17 mouse cellular contexts compared by ENCODE assay signal in the genomic region with DNA sequence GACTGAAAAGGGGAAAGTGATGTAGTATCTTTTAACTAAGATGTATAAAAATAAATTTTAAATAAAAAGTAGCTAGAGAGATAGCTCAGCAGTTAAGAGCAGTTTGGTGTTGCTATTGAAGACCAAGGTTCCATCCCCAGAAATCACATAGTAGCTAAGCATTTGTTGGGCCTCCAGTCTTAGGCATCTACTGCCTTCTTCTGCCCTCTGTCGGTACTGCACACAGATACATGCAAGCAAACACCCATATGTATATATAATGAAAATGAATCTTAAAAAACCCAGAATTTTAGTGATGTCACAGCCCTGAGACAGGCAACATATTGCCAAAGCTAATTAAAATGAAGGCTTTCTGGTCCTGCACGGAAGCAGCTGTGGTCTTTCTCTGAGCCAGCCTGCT. TPM values are rescaled to one million over a fixed set of nuclear protein-coding genes. Genes with fewer than 3 reads are reported as not detected.
DNase-seq lines count a peak whose midpoint lies in the region; TF ChIP-seq lines count a peak whose summit lies in the region.
"Had no signal": no experiment of that assay in that cellular context is flagged by ENCODE, and none has a peak within 500 bp of the region (broad histone marks: within the 10 kb centered on the region; RNA-seq: fewer than 3 reads in every experiment).

No protein-coding gene starts in this region.

- H3K27me3 ChIP-seq in MEL (ENCODE audit: control insufficient read depth in 1 of 2, insufficient read depth in 2 of 2, low read length in 2 of 2): 0 out of 4 replicates have a peak, but pooled peaks cover 0 to 1% of the 10 kb centered on the region in 2 experiments
- H3K27me3 ChIP-seq: liver, embryonic 13.5 days; midbrain, embryonic 13.5 days had no signal

- TF ChIP-seq CTCF in gastrocnemius, adult 2 months (IDR thresholded peaks at IDR 0.05): peak; percentile 34
- TF ChIP-seq CTCF in MEL (IDR thresholded peaks at IDR 0.05 in 2 of 3, conservative IDR thresholded peaks at IDR 0.05 in 1 of 3; ENCODE audit: control insufficient read depth in 1 of 3, insufficient read depth in 1 of 3, low read depth in 2 of 3, low read length in 3 of 3, poor library complexity in 1 of 3, severe bottlenecking in 1 of 3): peak; percentile 32 to 67 (median 41); a peak in 5 of 6 replicates

- peak; percentile 77 for TF ChIP-seq RAD21 in MEL (IDR thresholded peaks at IDR 0.05; ENCODE audit: low read depth, low read length)

- H3K36me3 ChIP-seq in MEL (ENCODE audit: control insufficient read depth in 1 of 2, insufficient read depth in 2 of 2, low read length in 2 of 2): no peaks in the 10 kb centered on the region; a peak in 1 of 4 replicates
- H3K36me3 ChIP-seq: G1E; liver, embryonic 13.5 days; midbrain, embryonic 13.5 days had no signal

- intact Hi-C loops in gastrocnemius, adult 2 months (cut with DNase I): no loop called here

- no peak overlapping the region for H3K27ac ChIP-seq in gastrocnemius, adult 2 months
- H3K27ac ChIP-seq in MEL (ENCODE audit: control insufficient read depth, low read depth, low read length): no peak overlapping the region
- H3K27ac ChIP-seq: liver, embryonic 13.5 days; midbrain, embryonic 13.5 days had no signal

- no peak for TF ChIP-seq POLR2A in MEL (IDR thresholded peaks at IDR 0.05; ENCODE audit: control insufficient read depth in 1 of 2, insufficient read depth in 1 of 2, low read depth in 1 of 2, low read length in 2 of 2, poor library complexity in 1 of 2)

- TF ChIP-seq EP300 in MEL (IDR thresholded peaks at IDR 0.05; ENCODE audit: low read depth in 1 of 2, low read length in 2 of 2): no peak

- H3K79me2 ChIP-seq in MEL (ENCODE audit: control insufficient read depth, insufficient read depth, low read length, poor library complexity): no peaks in the 10 kb centered on the region

- no peaks in the 10 kb centered on the region for H3K4me1 ChIP-seq in MEL (ENCODE audit: control insufficient read depth in 1 of 2, insufficient read depth in 2 of 2, low read length in 2 of 2)
- H3K4me1 ChIP-seq: liver, embryonic 13.5 days had no signal

- no peaks in the 10 kb centered on the region for H3K9me3 ChIP-seq in MEL (replicated peaks; ENCODE audit: insufficient read depth, low read length)
- H3K9me3 ChIP-seq: G1E; liver, embryonic 13.5 days; midbrain, embryonic 13.5 days had no signal

- DNase-seq in gastrocnemius, adult 2 months: no peak
- no peak for DNase-seq in gastrocnemius, postnatal 25 days
- peak; percentile 18 for DNase-seq in lung, postnatal 10 days
- no peak for DNase-seq in lung, postnatal 25 days (ENCODE audit: low spot score)
- DNase-seq in MEL (ENCODE audit: low read depth, low spot score): peak; percentile 53
- peak; percentile 21 for DNase-seq in mesoderm, embryonic 11.5 days (ENCODE audit: low read depth, low spot score)
- no peak for DNase-seq in adrenal gland, postnatal 14 days
- DNase-seq in right cerebral cortex, postnatal 25 days: no peak
- DNase-seq: adrenal gland, postnatal 10 days; cerebellum, adult 9-10 months; gastrocnemius, postnatal 10 days; kidney, adult 8-10 months; liver, embryonic 13.5 days had no signal

- H3K4me3 ChIP-seq in gastrocnemius, adult 2 months: no peak overlapping the region
- H3K4me3 ChIP-seq in MEL (ENCODE audit: control insufficient read depth in 1 of 2, insufficient read depth in 1 of 2, low read depth in 2 of 2, low read length in 2 of 2): no peak overlapping the region
- H3K4me3 ChIP-seq: erythroblast, embryonic 14.5 days; liver, embryonic 13.5 days; midbrain, embryonic 13.5 days had no signal

- no peak overlapping the region for H3K9ac ChIP-seq in MEL (ENCODE audit: control insufficient read depth, low read depth, low read length, poor library complexity, severe bottlenecking)
- H3K9ac ChIP-seq: liver, embryonic 13.5 days; midbrain, embryonic 13.5 days had no signal

TF ChIP-seq in MEL, 35 proteins besides CTCF, POLR2A, EP300 and RAD21:
- no peak for TF ChIP-seq NRF1 (IDR thresholded peaks at IDR 0.05; ENCODE audit: insufficient read depth, low read depth, low read length, poor library complexity, severe bottlenecking)
- TF ChIP-seq MAX (IDR thresholded peaks at IDR 0.05; ENCODE audit: low read length): no peak
- no peak for TF ChIP-seq CHD1 (IDR thresholded peaks at IDR 0.05; ENCODE audit: low read depth, low read length)
- TF ChIP-seq ZMIZ1 (IDR thresholded peaks at IDR 0.05; ENCODE audit: low read depth, low read length): no peak
- peak; percentile 54 for TF ChIP-seq ZC3H11A (IDR thresholded peaks at IDR 0.05; ENCODE audit: low read depth, low read length)
- no peak for TF ChIP-seq ZKSCAN1 (IDR thresholded peaks at IDR 0.05; ENCODE audit: low read depth, low read length)
- no peak for TF ChIP-seq GATA1 (IDR thresholded peaks at IDR 0.05; ENCODE audit: low read depth, low read length)
- TF ChIP-seq MYB (IDR thresholded peaks at IDR 0.05; ENCODE audit: low read depth, low read length): no peak
- peak; percentile 67 for TF ChIP-seq SMC3 (IDR thresholded peaks at IDR 0.05; ENCODE audit: low read depth, low read length)

RNA-seq across cellular contexts. Expression of gene Ptchd3, which starts 15.9 kb away (rescaled TPM):
- not detected for total RNA-seq in gastrocnemius, adult 2 months (2021)
- not detected for total RNA-seq in gastrocnemius, postnatal 25 days (2021)
- not detected in 2 replicates for total RNA-seq in MEL (2012; rRNA removed)
- polyA plus RNA-seq in MEL (2012; ENCODE audit: insufficient read depth in 1 of 2, insufficient read length in 2 of 2, low read depth in 1 of 2, low replicate concordance in 2 of 2, missing spikeins in 1 of 2): not detected
- not detected in 2 replicates for total RNA-seq in adrenal gland, postnatal 14 days (2021)
- total RNA-seq: adrenal gland, postnatal 10 days; gastrocnemius, postnatal 10 days; neutrophil, adult 5-6 weeks had no signal
- polyA plus RNA-seq: erythroblast, embryonic 14.5 days; G1E; liver, embryonic 13.5 days; midbrain, embryonic 13.5 days had no signal

Comparison
In these comparisons a context has a peak if more than half of its experiments do, and no peak if none do; other contexts are left out.
1. DNase-seq: peak in lung, postnatal 10 days (single experiment), MEL (single experiment) and mesoderm, embryonic 11.5 days (single experiment); none in gastrocnemius, adult 2 months (single experiment), gastrocnemius, postnatal 25 days (single experiment), lung, postnatal 25 days (single experiment), adrenal gland, postnatal 14 days (single experiment) and right cerebral cortex, postnatal 25 days (single experiment).